Mouse (Mus musculus) MEL (cell line): Measurements from ENCODE around the gene Gm26938. TPM values are rescaled to one million over a fixed set of nuclear protein-coding genes. Genes with fewer than 3 reads are reported as not detected.

Source experiments
- DNase-seq: peaks from one replicate; pipeline ENCODE4 v3.0.0; 2011; ENCODE audit warnings: low read depth, low spot score
- H3K27ac ChIP-seq: 2 replicates; pipeline ENCODE4 v1.5.1; 2012; ENCODE audit warnings: low read depth, mild to moderate bottlenecking, control low read depth, low read length, moderate library complexity; ENCODE audit not compliant: control insufficient read depth
- H3K27me3 ChIP-seq, 2 experiments: fragments of 150-350 bp in 1 of 2; sonication (generic) in 1 of 2; 2 replicates each; pipeline ENCODE4 v1.6.1; 2012; ENCODE audit warnings: low read length in 2 of 2, mild to moderate bottlenecking in 2 of 2, improper control_type of control experiment in 1 of 2, moderate library complexity in 1 of 2; ENCODE audit not compliant: insufficient read depth in 2 of 2, control insufficient read depth in 1 of 2
- H3K36me3 ChIP-seq, 2 experiments: 2 replicates each; pipeline ENCODE4 v1.6.1; 2012 to 2014; ENCODE audit warnings: low read length in 2 of 2, improper control_type of control experiment in 1 of 2, inconsistent platforms in 1 of 2, mild to moderate bottlenecking in 1 of 2; ENCODE audit not compliant: insufficient read depth in 2 of 2, control insufficient read depth in 1 of 2
- H3K4me1 ChIP-seq, 2 experiments: fragments of 150-350 bp in 1 of 2; sonication (generic) in 1 of 2; 2 replicates each; pipeline ENCODE4 v1.6.1; 2012; ENCODE audit warnings: low read length in 2 of 2, improper control_type of control experiment in 1 of 2, mild to moderate bottlenecking in 1 of 2; ENCODE audit not compliant: insufficient read depth in 2 of 2, control insufficient read depth in 1 of 2
- H3K4me3 ChIP-seq, 2 experiments: fragments of 150-350 bp in 1 of 2; sonication (generic) in 1 of 2; 2 replicates each; pipeline ENCODE4 v1.5.1; 2012; ENCODE audit warnings: low read depth in 2 of 2, low read length in 2 of 2, mild to moderate bottlenecking in 2 of 2, moderate library complexity in 2 of 2, control low read depth in 1 of 2, improper control_type of control experiment in 1 of 2; ENCODE audit not compliant: control insufficient read depth in 1 of 2, insufficient read depth in 1 of 2
- H3K79me2 ChIP-seq: 2 replicates; pipeline ENCODE4 v1.6.1; 2012; ENCODE audit warnings: mild to moderate bottlenecking, low read length, moderate library complexity; ENCODE audit not compliant: control insufficient read depth, poor library complexity, insufficient read depth
- H3K9ac ChIP-seq: 2 replicates; pipeline ENCODE4 v1.6.1; 2012; ENCODE audit warnings: low read depth, mild to moderate bottlenecking, control low read depth, low read length, moderate library complexity; ENCODE audit not compliant: control insufficient read depth, poor library complexity, severe bottlenecking
- H3K9me3 ChIP-seq: fragments of 150-350 bp; sonication (generic); replicated peaks from 2 replicates; pipeline ENCODE4 v1.6.1; 2012; ENCODE audit warnings: mild to moderate bottlenecking, low read length, improper control_type of control experiment, moderate library complexity; ENCODE audit not compliant: insufficient read depth
- BHLHE40 ChIP-seq: IDR thresholded peaks from 2 replicates; pipeline ENCODE4 v1.6.1; 2012; ENCODE audit warnings: low read depth, mild to moderate bottlenecking, inconsistent platforms, low read length, improper control_type of control experiment, borderline replicate concordance
- CHD1 ChIP-seq: IDR thresholded peaks from 2 replicates; pipeline ENCODE4 v1.6.1; 2012; ENCODE audit warnings: low read depth, mild to moderate bottlenecking, inconsistent platforms, low read length, improper control_type of control experiment
- CHD2 ChIP-seq: IDR thresholded peaks from 2 replicates; pipeline ENCODE4 v1.6.1; 2011; ENCODE audit warnings: low read length, improper control_type of control experiment
- ELF1 ChIP-seq: IDR thresholded peaks from 2 replicates; pipeline ENCODE4 v1.6.1; 2014; ENCODE audit warnings: low read depth, mild to moderate bottlenecking, inconsistent platforms, low read length, improper control_type of control experiment, moderate library complexity
- ETS1 ChIP-seq: IDR thresholded peaks from 2 replicates; pipeline ENCODE4 v1.6.1; 2012; ENCODE audit warnings: low read depth, mild to moderate bottlenecking, inconsistent platforms, low read length, improper control_type of control experiment, moderate library complexity
- GABPA ChIP-seq: IDR thresholded peaks from 2 replicates; pipeline ENCODE4 v1.6.1; 2012; ENCODE audit warnings: low read depth, mild to moderate bottlenecking, inconsistent platforms, low read length, improper control_type of control experiment, moderate library complexity
- GATA1 ChIP-seq: IDR thresholded peaks from 2 replicates; pipeline ENCODE4 v1.6.1; 2011; ENCODE audit warnings: low read depth, low read length, improper control_type of control experiment
- HCFC1 ChIP-seq: IDR thresholded peaks from 2 replicates; pipeline ENCODE4 v1.6.1; 2012; ENCODE audit warnings: low read depth, mild to moderate bottlenecking, inconsistent platforms, low read length, improper control_type of control experiment, moderate library complexity
- JUND ChIP-seq: IDR thresholded peaks from 2 replicates; pipeline ENCODE4 v1.6.1; 2011; ENCODE audit warnings: low read depth, mild to moderate bottlenecking, improper control_type of control experiment, low read length
- KAT2A ChIP-seq: conservative IDR thresholded peaks from 2 replicates; pipeline ENCODE4 v1.6.1; 2012; ENCODE audit warnings: low read depth, low read length, improper control_type of control experiment, inconsistent platforms
- MAFK ChIP-seq: IDR thresholded peaks from 2 replicates; pipeline ENCODE4 v1.6.1; 2011; ENCODE audit warnings: low read depth, mild to moderate bottlenecking, low read length, improper control_type of control experiment, borderline replicate concordance
- MAX ChIP-seq: IDR thresholded peaks from 2 replicates; pipeline ENCODE4 v1.6.1; 2011; ENCODE audit warnings: low read length, improper control_type of control experiment
- MAZ ChIP-seq: IDR thresholded peaks from 2 replicates; pipeline ENCODE4 v1.6.1; 2012; ENCODE audit warnings: low read depth, mild to moderate bottlenecking, inconsistent platforms, low read length, improper control_type of control experiment
- MEF2A ChIP-seq: IDR thresholded peaks from 2 replicates; pipeline ENCODE4 v1.6.1; 2014; ENCODE audit warnings: low read depth, mild to moderate bottlenecking, inconsistent platforms, low read length, improper control_type of control experiment; ENCODE audit not compliant: poor library complexity, insufficient replicate concordance, severe bottlenecking; ENCODE audit errors: extremely low read depth
- MYB ChIP-seq: IDR thresholded peaks from 2 replicates; pipeline ENCODE4 v1.6.1; 2011; ENCODE audit warnings: mild to moderate bottlenecking, low read depth, low read length, improper control_type of control experiment
- POLR2A ChIP-seq, 2 experiments: IDR thresholded peaks; 2 replicates each; pipeline ENCODE4 v1.6.1; 2011 to 2012; ENCODE audit warnings: low read length in 2 of 2, mild to moderate bottlenecking in 2 of 2, control low read depth in 1 of 2, improper control_type of control experiment in 1 of 2, low read depth in 1 of 2, moderate library complexity in 1 of 2; ENCODE audit not compliant: control insufficient read depth in 1 of 2, insufficient read depth in 1 of 2, poor library complexity in 1 of 2
- POLR2AphosphoS2 ChIP-seq: IDR thresholded peaks from 2 replicates; pipeline ENCODE4 v1.6.1; 2011; ENCODE audit warnings: low read length, improper control_type of control experiment
- POLR2AphosphoS5 ChIP-seq: IDR thresholded peaks from 2 replicates; pipeline ENCODE4 v1.6.1; 2012; ENCODE audit warnings: low read depth, borderline replicate concordance, mild to moderate bottlenecking, inconsistent platforms, low read length, moderate library complexity, mixed read lengths
- RAD21 ChIP-seq: IDR thresholded peaks from 2 replicates; pipeline ENCODE4 v1.6.1; 2011; ENCODE audit warnings: mild to moderate bottlenecking, low read depth, low read length, improper control_type of control experiment
- RCOR1 ChIP-seq: IDR thresholded peaks from 2 replicates; pipeline ENCODE4 v1.6.1; 2012; ENCODE audit warnings: low read depth, mild to moderate bottlenecking, inconsistent platforms, low read length, improper control_type of control experiment
- SIN3A ChIP-seq: IDR thresholded peaks from 2 replicates; pipeline ENCODE4 v1.6.1; 2012; ENCODE audit warnings: low read length, improper control_type of control experiment, inconsistent platforms
- SMC3 ChIP-seq: IDR thresholded peaks from 2 replicates; pipeline ENCODE4 v1.6.1; 2011; ENCODE audit warnings: low read depth, low read length, improper control_type of control experiment
- TBP ChIP-seq: IDR thresholded peaks from 2 replicates; pipeline ENCODE4 v1.8.0; 2011; ENCODE audit warnings: low read depth, low read length, improper control_type of control experiment
- TCF12 ChIP-seq: IDR thresholded peaks from 2 replicates; pipeline ENCODE4 v1.6.1; 2014; ENCODE audit warnings: low read depth, mild to moderate bottlenecking, inconsistent platforms, low read length, improper control_type of control experiment, moderate library complexity
- ZMIZ1 ChIP-seq: IDR thresholded peaks from 2 replicates; pipeline ENCODE4 v1.6.1; 2012; ENCODE audit warnings: low read depth, mild to moderate bottlenecking, inconsistent platforms, low read length, improper control_type of control experiment, moderate library complexity
- ZNF384 ChIP-seq: IDR thresholded peaks from 2 replicates; pipeline ENCODE4 v1.6.1; 2012; ENCODE audit warnings: low read depth, mild to moderate bottlenecking, inconsistent platforms, low read length, improper control_type of control experiment
- polyA plus RNA-seq, 2 experiments: library from polyadenylated mRNA; stranded (reverse) in 1 of 2; unstranded in 1 of 2; fragments of >175 nt in 1 of 2; fragments of >200 nt in 1 of 2; gene quantifications; 2 replicates each; pipeline versions ENCODE4 v1.2.1 to v1.2.4; 2012; ENCODE audit warnings: low replicate concordance in 2 of 2, low read depth in 1 of 2; ENCODE audit not compliant: insufficient read length in 2 of 2, insufficient read depth in 1 of 2, missing spikeins in 1 of 2
- total RNA-seq: library from RNA; depleted of rRNA; stranded (reverse); fragments of 300-350 nt; gene quantifications from 2 replicates; pipeline ENCODE4 v1.2.3, GENCODE M21; 2012

The Gm26938 gene
- total and polyA plus RNA-seq, 3 experiments = 0.11 TPM; not detected in 2

GRCm38 (mm10) chr5:139799041-139799440 is 27.2 kb downstream of the Gm26938 start:
- no peak overlapping the region for H3K4me3 ChIP-seq
- no peak for DNase-seq
- peaks cover 0 to 12% of the 10 kb centered on the region in 2 experiments; a peak in 3 of 4 replicates for H3K36me3 ChIP-seq
- peaks cover 43% of the 10 kb centered on the region for H3K79me2 ChIP-seq
- no peak for TF ChIP-seq ELF1
- TF ChIP-seq KAT2A = no peak
- TF ChIP-seq TCF12 = no peak
- TF ChIP-seq GATA1 = no peak
- no peak for TF ChIP-seq MAX
- no peak for TF ChIP-seq SIN3A
- no peak for TF ChIP-seq MYB
- TF ChIP-seq RAD21 = no peak
- no peak for TF ChIP-seq CHD1
- no peak for TF ChIP-seq ETS1
- TF ChIP-seq POLR2AphosphoS2 = no peak
- no peak for TF ChIP-seq HCFC1
- no peak for TF ChIP-seq TBP
- TF ChIP-seq GABPA = no peak
- peaks cover 8 to 31% of the 10 kb centered on the region in 2 experiments for H3K4me1 ChIP-seq
- H3K9me3 ChIP-seq = no peaks in the 10 kb centered on the region
- no peak overlapping the region for H3K27ac ChIP-seq
- H3K9ac ChIP-seq = no peak overlapping the region
- no peaks in the 10 kb centered on the region for H3K27me3 ChIP-seq

DNA sequence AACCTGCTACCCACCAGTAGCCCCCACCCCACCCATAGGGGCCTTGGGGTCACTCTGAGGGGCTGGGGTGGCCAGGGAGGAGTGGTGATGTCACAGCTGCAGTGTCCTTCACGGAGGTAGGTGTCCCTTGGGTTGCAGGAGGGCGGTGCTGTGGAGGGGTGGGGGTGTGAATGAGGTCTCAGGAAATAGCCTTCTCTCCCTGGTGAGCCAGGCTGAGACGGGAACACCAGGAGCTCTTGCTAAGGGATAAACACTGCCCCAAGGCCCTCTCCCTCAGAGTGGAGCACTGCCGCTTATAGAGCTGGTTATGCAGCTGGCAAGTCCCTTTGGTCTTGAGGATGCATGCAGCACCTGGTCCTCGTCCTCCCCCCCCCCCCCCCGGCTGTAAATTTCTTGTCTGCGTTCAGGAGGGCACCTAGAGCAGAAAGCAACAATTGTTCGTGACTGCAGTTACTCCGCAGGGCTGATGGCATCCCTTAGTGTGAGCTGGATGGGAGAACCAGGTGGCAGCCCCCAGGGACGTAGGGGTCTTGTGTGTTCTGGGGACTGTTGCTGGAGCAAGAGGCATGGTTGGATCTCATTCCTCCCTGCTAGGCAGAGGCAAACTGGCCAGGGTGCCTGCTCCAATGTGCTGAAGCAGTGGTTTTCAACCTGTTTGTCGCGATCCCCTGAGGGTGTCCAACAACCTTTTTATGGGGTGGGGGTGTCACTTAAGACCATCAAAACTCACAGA is 27.9 kb downstream of the Gm26938 start:
- H3K36me3 ChIP-seq = peaks cover 0 to 14% of the 10 kb centered on the region in 2 experiments; a peak in 3 of 4 replicates
- H3K4me3 ChIP-seq = no peak overlapping the region
- peaks cover 48% of the 10 kb centered on the region for H3K79me2 ChIP-seq
- no peak overlapping the region for H3K9ac ChIP-seq
- H3K27me3 ChIP-seq = no peaks in the 10 kb centered on the region
- DNase-seq = no peak
- H3K4me1 ChIP-seq = peaks cover 8 to 32% of the 10 kb centered on the region in 2 experiments
- no peak overlapping the region for H3K27ac ChIP-seq
- TF ChIP-seq POLR2AphosphoS5 = no peak
- no peak for TF ChIP-seq POLR2A (IDR thresholded peaks at IDR 0.05; ENCODE audit: control insufficient read depth in 1 of 2, insufficient read depth in 1 of 2, low read depth in 1 of 2, low read length in 2 of 2, poor library complexity in 1 of 2)
- TF ChIP-seq JUND = no peak
- TF ChIP-seq ZMIZ1 = no peak
- no peak for TF ChIP-seq HCFC1
- no peak for TF ChIP-seq ETS1
- TF ChIP-seq CHD2 = no peak
- no peak for TF ChIP-seq GATA1
- no peak for TF ChIP-seq MYB
- TF ChIP-seq BHLHE40 = no peak
- no peak for TF ChIP-seq ZNF384
- no peak for TF ChIP-seq MEF2A
- TF ChIP-seq RCOR1 = no peak
- TF ChIP-seq MAFK = no peak
- no peak for TF ChIP-seq MAZ
- TF ChIP-seq RAD21 = no peak
- TF ChIP-seq SMC3 = no peak
- TF ChIP-seq, all 39 proteins: peak for 0
- no peaks in the 10 kb centered on the region for H3K9me3 ChIP-seq
